Mouse (Mus musculus) kidney, adult 18-20 months (tissue): ENCODE measurements at regions not wholly inside any gene's neighbourhood (a gene's known extent, or its start where the extent isn't known, plus 50 kb on each side); places are given as distances from the start of the nearest gene placed in this dataset.

ENCODE experiments used
- DNase-seq: peaks from one replicate; pipeline ENCODE4 v3.0.0; 2021

GRCm38 (mm10) chr7:69810873-69811272, 555.7 kb downstream of the Nr2f2 start:
- DNase-seq: peak; percentile 7

DNA sequence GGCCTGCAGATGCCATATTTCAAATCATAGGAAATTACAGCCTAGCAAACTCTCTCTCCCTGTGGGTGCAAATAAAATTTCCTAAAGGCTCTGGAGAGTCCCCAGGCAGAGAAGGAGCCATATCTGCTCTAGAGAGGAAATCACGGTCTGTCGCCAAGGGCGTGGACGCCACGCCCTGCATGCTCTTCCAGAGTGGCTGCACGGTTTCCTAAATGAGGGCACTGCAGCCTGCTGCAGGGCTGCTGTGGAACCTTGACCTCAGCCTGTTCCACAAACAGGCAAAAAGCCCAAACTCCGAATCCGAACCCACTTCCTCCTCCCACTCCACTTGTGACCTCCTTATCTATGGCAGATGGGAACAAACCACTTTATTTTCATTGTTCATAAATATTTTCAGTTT, 559.3 kb downstream of the Nr2f2 start:
- DNase-seq: peak; percentile 3

DNA sequence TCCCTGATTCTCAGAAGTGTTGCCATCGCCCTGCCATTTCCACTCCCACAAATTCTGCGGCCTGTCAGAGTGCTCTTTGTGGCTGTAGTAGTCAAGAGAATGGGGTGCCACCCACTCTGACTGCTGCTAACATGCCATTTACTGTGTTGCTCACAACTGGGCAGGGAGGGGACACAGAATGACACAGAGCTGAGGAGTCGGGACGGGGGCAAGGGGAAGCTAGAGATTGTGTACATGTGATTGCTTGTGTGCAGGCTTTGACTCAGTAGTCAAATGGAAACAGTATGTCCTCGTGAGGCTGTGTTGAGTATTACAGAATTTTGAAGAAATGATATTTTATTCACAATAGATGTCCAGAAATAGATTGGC, 595.6 kb downstream of the Nr2f2 start:
- no peak for DNase-seq

- DNase-seq: no peak
Measured at GRCm38 (mm10) chr7:69770313-69770979, 596.1 kb downstream of the Nr2f2 start.

GRCm38 (mm10) chr7:69766451-69766850, 600.1 kb downstream of the Nr2f2 start:
- DNase-seq: no peak

DNA sequence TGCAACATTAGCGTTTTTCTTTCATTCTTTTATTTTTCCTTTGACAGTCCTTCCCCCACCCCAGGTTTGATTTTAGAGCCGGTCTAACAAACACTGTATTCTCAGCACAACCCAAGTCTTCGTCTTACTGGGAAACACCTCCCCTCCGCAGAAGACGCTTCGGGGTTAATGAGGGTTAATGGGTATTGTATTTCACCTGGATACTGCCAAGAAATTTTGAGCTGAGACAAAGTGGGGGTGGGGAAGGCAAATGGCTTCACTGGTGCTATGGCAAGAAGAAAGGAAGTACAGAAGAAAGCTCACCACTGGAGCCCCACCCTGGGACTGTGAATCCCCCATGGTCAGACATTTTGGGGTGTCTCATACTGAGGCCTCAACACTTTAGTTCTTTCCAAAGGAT, 626.0 kb downstream of the Nr2f2 start:
- DNase-seq: peak; percentile 27

DNA sequence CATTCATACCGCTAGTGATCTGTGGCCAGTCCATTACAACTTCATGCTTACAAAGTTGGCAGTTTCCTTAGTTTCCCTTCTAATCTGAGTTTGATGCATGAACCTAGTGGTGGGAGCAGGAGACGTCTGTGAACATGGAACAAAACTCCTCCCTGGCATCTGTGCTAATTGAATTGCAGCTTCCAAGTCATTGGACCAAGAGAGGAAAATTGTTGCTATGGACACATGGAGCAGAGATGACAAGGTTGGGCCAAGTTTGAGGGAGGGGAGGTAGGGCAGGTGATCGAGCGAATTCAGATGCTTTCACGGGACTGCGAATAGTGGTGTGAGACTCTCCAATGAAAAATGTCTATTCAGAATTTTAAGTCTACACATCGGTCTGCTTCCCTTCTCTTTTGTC, 627.5 kb downstream of the Nr2f2 start:
- DNase-seq: no peak

DNA sequence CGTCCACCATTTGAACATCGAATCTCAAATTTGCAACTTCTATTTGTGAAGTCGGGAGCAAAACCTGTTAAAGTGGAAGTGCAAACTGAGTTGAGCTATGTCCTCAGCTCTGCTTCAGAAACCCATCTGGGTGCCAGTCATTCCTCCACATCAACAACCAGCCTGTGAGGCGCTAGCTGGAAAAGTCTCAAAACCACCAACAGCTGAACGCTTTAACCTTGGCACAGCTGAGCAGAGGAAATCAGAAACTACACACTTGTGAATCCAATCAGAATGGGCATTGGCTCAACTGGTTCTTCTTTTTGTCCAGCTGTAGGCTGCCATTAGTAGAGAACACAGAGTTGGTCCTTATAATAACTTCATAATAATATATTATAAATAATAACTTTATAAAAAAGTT, 651.5 kb downstream of the Nr2f2 start:
- no peak for DNase-seq

GRCm38 (mm10) chr7:69670211-69670610, 696.3 kb downstream of the Nr2f2 start:
- no peak for DNase-seq

GRCm38 (mm10) chr7:69655583-69655982, 711.0 kb downstream of the Nr2f2 start:
- no peak for DNase-seq

DNA sequence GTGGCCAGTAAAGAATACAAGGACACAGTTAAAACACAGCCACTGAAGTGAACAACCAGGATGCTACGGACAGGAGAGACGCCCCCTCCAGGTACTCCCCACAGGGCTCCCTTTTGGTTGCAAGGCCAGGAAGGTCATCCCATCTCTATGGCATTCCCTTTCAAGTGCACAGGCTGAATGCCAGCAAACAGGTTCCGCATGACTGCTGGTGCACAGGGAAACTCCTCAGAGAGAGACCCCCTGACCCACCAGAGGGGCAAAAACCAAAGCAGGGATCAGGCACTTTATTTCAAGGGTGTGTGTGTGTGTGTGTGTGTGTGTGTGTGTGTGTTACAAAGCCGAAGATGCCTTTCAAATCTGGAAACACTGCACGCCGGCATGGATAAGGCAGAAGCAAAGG, 721.1 kb downstream of the Nr2f2 start:
- DNase-seq: no peak

DNA sequence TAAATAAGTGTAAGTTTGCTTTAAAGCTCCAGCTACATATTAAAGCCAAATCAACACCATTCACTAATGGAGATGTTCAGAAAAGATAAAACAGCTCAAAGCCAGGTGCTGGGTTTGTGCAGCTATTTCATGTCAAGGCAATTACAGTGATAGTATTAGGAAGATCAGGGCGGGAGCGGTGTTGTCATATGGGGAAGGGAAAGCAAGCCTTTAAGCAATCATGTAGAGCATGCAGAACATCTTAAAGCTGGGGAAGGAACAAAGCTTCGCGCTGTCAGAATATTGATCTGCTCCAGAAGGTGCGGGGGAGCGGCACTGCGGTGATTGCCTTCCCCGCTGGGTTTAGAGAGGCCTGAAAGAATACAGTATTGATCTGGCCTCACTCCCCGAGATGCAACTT, 724.9 kb downstream of the Nr2f2 start:
- no peak for DNase-seq

GRCm38 (mm10) chr7:69599866-69600265, 766.7 kb downstream of the Nr2f2 start:
- DNase-seq: peak; percentile 4

DNA sequence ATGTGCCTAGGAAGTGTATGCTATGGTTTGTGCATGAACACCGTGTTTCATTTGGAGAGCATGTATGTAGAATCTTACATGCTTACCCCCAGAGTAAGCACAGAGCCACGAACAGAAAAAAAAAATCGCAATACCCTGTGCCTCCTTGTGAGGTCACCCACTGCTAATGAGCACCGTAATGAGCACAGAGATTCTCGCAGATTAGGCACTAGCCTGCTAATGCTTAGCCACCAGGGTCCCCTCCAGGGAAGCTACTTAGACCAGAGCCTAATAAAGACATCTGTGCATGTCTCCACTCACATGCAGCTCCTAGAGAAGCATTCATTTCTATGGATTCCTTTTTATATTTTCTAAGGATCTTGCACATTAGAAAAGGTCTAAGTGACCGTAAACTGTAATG, 780.8 kb downstream of the Nr2f2 start:
- DNase-seq: no peak

GRCm38 (mm10) chr7:69585131-69585530, 781.4 kb downstream of the Nr2f2 start:
- DNase-seq: no peak

GRCm38 (mm10) chr7:69584516-69584915, 782.0 kb downstream of the Nr2f2 start:
- DNase-seq: no peak

DNA sequence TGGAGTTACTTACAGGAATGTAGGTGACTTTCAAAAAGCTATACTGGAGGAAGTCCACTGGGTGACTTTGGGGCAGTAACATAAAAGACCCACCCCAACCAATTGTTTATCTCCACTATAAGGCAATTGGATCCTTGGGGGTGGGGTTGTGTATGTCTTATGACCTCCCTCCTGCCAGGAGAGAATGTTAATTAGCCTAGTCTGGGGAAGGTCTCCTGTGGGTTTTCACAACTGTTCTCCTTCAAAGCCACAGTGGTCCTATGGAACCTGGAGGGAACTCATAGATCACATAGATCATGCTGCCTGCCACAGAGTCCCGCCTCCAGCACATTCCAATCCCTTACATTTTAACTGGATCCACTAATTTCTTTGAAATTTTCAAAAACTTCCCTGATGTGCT, 782.6 kb downstream of the Nr2f2 start:
- no peak for DNase-seq

GRCm38 (mm10) chr7:69581668-69582067, 784.9 kb downstream of the Nr2f2 start:
- no peak for DNase-seq

DNA sequence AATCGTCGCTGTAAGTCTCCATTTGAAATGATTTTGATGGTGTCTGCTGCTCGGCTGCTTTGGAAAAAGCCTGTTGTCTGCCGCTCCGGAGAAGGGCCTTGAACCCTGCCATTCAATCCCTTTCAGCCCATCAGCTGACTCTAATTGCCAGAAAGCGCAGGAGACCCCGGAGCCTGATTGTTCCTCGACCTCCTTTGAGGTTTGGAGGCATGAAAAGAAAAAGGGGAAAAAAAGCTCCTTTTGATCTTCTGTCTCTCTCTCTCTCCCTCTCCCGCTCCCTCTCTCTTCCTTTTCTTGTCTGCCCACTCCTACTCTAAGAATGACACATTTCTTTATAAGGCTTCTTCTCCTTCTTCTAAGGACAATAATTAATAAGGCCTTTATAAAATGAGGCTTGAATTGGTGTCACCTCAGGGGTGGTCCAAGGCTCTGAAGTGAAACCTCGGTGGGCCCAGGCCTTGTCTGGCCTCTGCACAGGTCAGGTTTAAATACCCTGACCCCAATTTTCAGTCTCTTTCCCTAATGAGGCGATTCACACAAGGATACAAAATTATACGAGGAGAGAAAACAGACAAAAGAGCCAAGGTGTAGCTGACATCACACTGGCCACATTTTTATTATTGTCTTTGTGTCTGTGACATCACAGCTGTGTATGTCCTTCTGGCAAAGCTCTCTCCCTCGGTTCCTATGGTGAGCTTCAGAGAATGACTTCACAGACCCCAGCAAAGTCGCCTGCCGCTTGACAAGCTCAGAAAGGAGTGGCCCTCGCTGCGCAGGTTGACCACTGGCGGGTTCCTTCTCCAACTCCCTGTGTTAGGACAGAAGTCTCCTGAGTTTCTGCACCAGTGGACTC, 787.4 kb downstream of the Nr2f2 start:
- DNase-seq: no peak

GRCm38 (mm10) chr7:69577754-69578153, 788.8 kb downstream of the Nr2f2 start:
- no peak for DNase-seq

DNA sequence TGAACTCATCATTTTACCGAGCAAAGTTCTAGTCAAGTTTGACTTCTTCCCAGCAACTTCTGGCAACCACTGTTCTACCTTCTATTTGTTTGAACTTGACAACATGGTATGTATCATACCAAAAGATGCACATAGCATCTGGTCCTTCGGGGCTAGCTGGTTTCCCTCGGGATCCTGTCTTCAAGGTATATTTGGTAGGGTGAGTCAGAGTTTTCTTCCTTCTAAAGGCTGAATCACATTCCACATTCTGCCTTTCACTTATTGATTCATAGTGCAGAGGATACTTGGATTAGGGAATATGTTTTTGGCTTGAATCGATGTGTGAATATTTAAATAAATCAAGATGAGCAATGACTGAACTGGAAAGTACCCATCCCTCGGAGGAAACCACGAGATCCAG, 789.9 kb downstream of the Nr2f2 start:
- no peak for DNase-seq

DNA sequence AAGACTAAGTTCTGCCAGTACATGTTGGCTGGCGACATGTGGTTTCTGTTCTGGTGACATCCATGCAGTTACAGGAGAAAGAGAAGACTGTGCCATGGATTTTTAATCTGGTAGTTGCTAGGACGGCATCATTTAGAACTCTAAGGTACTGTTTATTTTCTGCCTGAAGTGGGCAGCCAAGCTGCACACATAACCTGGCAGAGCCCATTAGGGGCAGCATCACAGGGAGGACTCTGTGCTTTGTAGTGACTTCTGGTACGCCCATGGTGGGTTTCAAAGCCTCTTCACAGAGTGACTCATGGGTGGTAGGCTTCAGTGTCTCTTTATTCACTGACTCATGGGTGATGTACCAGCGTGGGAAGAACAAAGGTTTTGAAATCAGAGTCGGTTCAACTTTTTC, 792.8 kb downstream of the Nr2f2 start:
- no peak for DNase-seq

- no peak for DNase-seq
Measured at GRCm38 (mm10) chr7:69572626-69573394, 793.7 kb downstream of the Nr2f2 start.

GRCm38 (mm10) chr7:69566949-69567348, 799.6 kb downstream of the Nr2f2 start:
- DNase-seq: no peak
